Comparison of ENCODE assay signal across 14 mouse cellular contexts in genomic region chr9:53257772-53258171, GRCm38 (mm10). TPM values are rescaled to one million over a fixed set of nuclear protein-coding genes. Genes with fewer than 3 reads are reported as not detected.
DNase-seq lines count a peak whose midpoint lies in the region; ATAC-seq and TF ChIP-seq lines count a peak whose summit lies in the region.
"Had no signal": no experiment of that assay in that cellular context is flagged by ENCODE, and none has a peak within 500 bp of the region (broad histone marks: within the 10 kb centered on the region; RNA-seq: fewer than 3 reads in every experiment).

No protein-coding gene starts in this region.

- no peaks in the 10 kb centered on the region for H3K27me3 ChIP-seq in heart, embryonic 13.5 days (replicated peaks)
- H3K27me3 ChIP-seq in heart, embryonic 11.5 days (ENCODE audit: control insufficient read depth, insufficient read depth, low read length), result no peaks in the 10 kb centered on the region
- H3K27me3 ChIP-seq in ES-Bruce4 (ENCODE audit: control insufficient read depth, insufficient read depth, low read length, poor library complexity, severe bottlenecking), result no peaks in the 10 kb centered on the region
- no peaks in the 10 kb centered on the region for H3K27me3 ChIP-seq in embryonic facial prominence, embryonic 13.5 days
- H3K27me3 ChIP-seq: heart, embryonic 15.5 days; kidney, embryonic 15.5 days had no signal

- ATAC-seq in heart, embryonic 13.5 days (ENCODE audit: extremely low read depth, insufficient number of reproducible peaks, low FRiP score, low TSS enrichment), result no peak
- no peak; the same call in 1 of the 2 replicates for ATAC-seq in heart, embryonic 11.5 days (replicated peaks; ENCODE audit: insufficient number of reproducible peaks, low FRiP score, low TSS enrichment)
- ATAC-seq in embryonic facial prominence, embryonic 13.5 days (ENCODE audit: insufficient number of reproducible peaks, insufficient read depth, low FRiP score, low TSS enrichment, low read depth), result no peak
- ATAC-seq: forebrain, embryonic 16.5 days; hindbrain, embryonic 16.5 days had no signal

- peak overlapping the region; percentile 17; the same call in 1 of the 2 replicates for H3K9ac ChIP-seq in heart, embryonic 13.5 days
- no peak overlapping the region for H3K9ac ChIP-seq in heart, embryonic 11.5 days (ENCODE audit: low read depth, low read length)
- H3K9ac ChIP-seq in ES-Bruce4 (ENCODE audit: low read depth, poor library complexity, severe bottlenecking), result no peak overlapping the region
- peak overlapping the region; percentile 16; the same call in 1 of the 2 replicates for H3K9ac ChIP-seq in embryonic facial prominence, embryonic 13.5 days
- H3K9ac ChIP-seq: heart, embryonic 15.5 days; kidney, embryonic 15.5 days had no signal

- H3K27ac ChIP-seq in heart, embryonic 13.5 days (replicated peaks), result no peak overlapping the region
- no peak overlapping the region for H3K27ac ChIP-seq in heart, embryonic 11.5 days (ENCODE audit: low read depth, low read length)
- H3K27ac ChIP-seq in ES-Bruce4 (ENCODE audit: insufficient read depth, low read length), result peak overlapping the region; percentile 26
- H3K27ac ChIP-seq in embryonic facial prominence, embryonic 13.5 days, result peak overlapping the region; percentile 68
- H3K27ac ChIP-seq: heart, embryonic 15.5 days; kidney, embryonic 15.5 days had no signal

- TF ChIP-seq CTCF in ES-Bruce4 (IDR thresholded peaks at IDR 0.05; ENCODE audit: low read depth, low read length), result no peak

- H3K9me3 ChIP-seq in heart, embryonic 13.5 days, result no peaks in the 10 kb centered on the region
- no peaks in the 10 kb centered on the region for H3K9me3 ChIP-seq in heart, embryonic 11.5 days (replicated peaks; ENCODE audit: control insufficient read depth, low read length)
- H3K9me3 ChIP-seq in ES-Bruce4 (replicated peaks; ENCODE audit: control insufficient read depth, insufficient read depth, low read length, poor library complexity, severe bottlenecking), result no peaks in the 10 kb centered on the region
- H3K9me3 ChIP-seq in embryonic facial prominence, embryonic 13.5 days, result no peaks in the 10 kb centered on the region
- H3K9me3 ChIP-seq: heart, embryonic 15.5 days; kidney, embryonic 15.5 days had no signal

- no peak for TF ChIP-seq POLR2A in ES-Bruce4 (IDR thresholded peaks at IDR 0.05; ENCODE audit: insufficient read depth, low read length)

- WGBS in heart, embryonic 13.5 days, result 5% methylated on average over 3 of the region's 3 CpGs
- 4% methylated on average over 3 of the region's 3 CpGs for WGBS in heart, embryonic 11.5 days (ENCODE audit: insufficient replicate concordance)
- 7% methylated on average over 3 of the region's 3 CpGs for WGBS in embryonic facial prominence, embryonic 13.5 days

- DNase-seq in lung, postnatal 10 days, result peak; percentile 53
- no peak for DNase-seq in lung, adult 18-20 months
- no peak for DNase-seq in spleen, postnatal 4 days (ENCODE audit: low spot score in 2 of 2)
- no peak for DNase-seq in cerebellum, postnatal 10 days
- DNase-seq: cerebellum, adult 9-10 months; gastrocnemius, postnatal 25 days had no signal

- H3K4me3 ChIP-seq in heart, embryonic 13.5 days, result no peak overlapping the region
- no peak overlapping the region for H3K4me3 ChIP-seq in heart, embryonic 11.5 days (ENCODE audit: low read depth, low read length)
- H3K4me3 ChIP-seq in ES-Bruce4 (ENCODE audit: low read depth, low read length), result no peak overlapping the region
- H3K4me3 ChIP-seq in embryonic facial prominence, embryonic 13.5 days, result no peak overlapping the region
- H3K4me3 ChIP-seq: heart, embryonic 15.5 days; kidney, embryonic 15.5 days had no signal

- 0 out of 2 replicates have a peak, but pooled peaks have one; percentile 26 for TF ChIP-seq EP300 in ES-Bruce4 (IDR thresholded peaks at IDR 0.05; ENCODE audit: insufficient read depth, low read depth, low read length)

- no peak overlapping the region for H3K4me2 ChIP-seq in heart, embryonic 13.5 days
- H3K4me2 ChIP-seq in heart, embryonic 11.5 days, result no peak overlapping the region
- H3K4me2 ChIP-seq in embryonic facial prominence, embryonic 13.5 days, result peak overlapping the region; percentile 20; the same call in 1 of the 2 replicates
- H3K4me2 ChIP-seq: heart, embryonic 15.5 days; kidney, embryonic 15.5 days had no signal

- H3K36me3 ChIP-seq in heart, embryonic 13.5 days, result no peaks in the 10 kb centered on the region
- H3K36me3 ChIP-seq in heart, embryonic 11.5 days (ENCODE audit: control insufficient read depth, insufficient read depth, low read length), result no peaks in the 10 kb centered on the region
- no peaks in the 10 kb centered on the region for H3K36me3 ChIP-seq in ES-Bruce4 (ENCODE audit: control insufficient read depth, insufficient read depth, low read length, poor library complexity, severe bottlenecking)
- H3K36me3 ChIP-seq in embryonic facial prominence, embryonic 13.5 days, result no peaks in the 10 kb centered on the region
- H3K36me3 ChIP-seq: heart, embryonic 15.5 days; kidney, embryonic 15.5 days had no signal

- peaks cover 11% of the 10 kb centered on the region; the same call in 1 of the 2 replicates for H3K4me1 ChIP-seq in heart, embryonic 13.5 days
- H3K4me1 ChIP-seq in heart, embryonic 11.5 days (ENCODE audit: control insufficient read depth, insufficient read depth, low read length), result no peaks in the 10 kb centered on the region
- H3K4me1 ChIP-seq in ES-Bruce4 (ENCODE audit: control insufficient read depth, insufficient read depth, low read length), result peaks cover 2% of the 10 kb centered on the region
- H3K4me1 ChIP-seq in embryonic facial prominence, embryonic 13.5 days, result peaks cover 15% of the 10 kb centered on the region
- H3K4me1 ChIP-seq: heart, embryonic 15.5 days had no signal

RNA-seq across cellular contexts. Expression of gene Ddx10, which starts 9.9 kb away (rescaled TPM):
- 16.9 and 17.0 TPM in 2 replicates for polyA plus RNA-seq in heart, embryonic 13.5 days (2015; fragmentation: Nextera tagmentation; extraction: Ambion mirVana)
- 19.5 and 22.1 TPM in 2 replicates for polyA plus RNA-seq in heart, embryonic 11.5 days (2014; fragmentation: Nextera tagmentation; extraction: Ambion mirVana)
- polyA plus RNA-seq in ES-Bruce4 (2011; ENCODE audit: insufficient read depth, insufficient read length, low read depth, missing spikeins), result 56.3 and 59.9 TPM in 2 replicates
- 28.4 and 28.7 TPM in 2 replicates for polyA plus RNA-seq in embryonic facial prominence, embryonic 13.5 days (2015; fragmentation: Nextera tagmentation; extraction: Ambion mirVana)

RNA-seq across cellular contexts. Expression of gene Exph5, which starts 43.7 kb away (rescaled TPM):
- polyA plus RNA-seq in heart, embryonic 13.5 days (2015; fragmentation: Nextera tagmentation; extraction: Ambion mirVana), result 0.23 and 0.51 TPM in 2 replicates
- 0.31 and 0.46 TPM in 2 replicates for polyA plus RNA-seq in heart, embryonic 11.5 days (2014; fragmentation: Nextera tagmentation; extraction: Ambion mirVana)
- 0.40 and 0.64 TPM in 2 replicates for polyA plus RNA-seq in ES-Bruce4 (2011; ENCODE audit: insufficient read depth, insufficient read length, low read depth, missing spikeins)
- 1.5 and 1.6 TPM in 2 replicates for polyA plus RNA-seq in embryonic facial prominence, embryonic 13.5 days (2015; fragmentation: Nextera tagmentation; extraction: Ambion mirVana)

Comparison
In these comparisons a context has a peak if more than half of its experiments do, and no peak if none do; other contexts are left out.
1. H3K9ac ChIP-seq: peak in heart, embryonic 13.5 days (single experiment) and embryonic facial prominence, embryonic 13.5 days (single experiment); none in heart, embryonic 11.5 days (single experiment) and ES-Bruce4 (single experiment).
2. H3K27ac ChIP-seq: peak in ES-Bruce4 (single experiment) and embryonic facial prominence, embryonic 13.5 days (single experiment); none in heart, embryonic 13.5 days (single experiment) and heart, embryonic 11.5 days (single experiment).